Mouse (Mus musculus) kidney, adult 8-10 months (tissue): ENCODE results near the gene Fam129b.
A peak's percentile ranks its signal among the peaks of the same experiment; 100 is the strongest.

ENCODE experiments used
- DNase-seq, 2 experiments: peaks; one replicate each; pipeline ENCODE4 v3.0.0; 2022

Gene Fam129b

GRCm38 (mm10) chr2:32894097-32894496, 18.2 kb downstream of the Fam129b start:
- DNase-seq = no peak

- DNase-seq = peak; percentile 52 to 70
Observed at GRCm38 (mm10) chr2:32895606-32896106, 19.7 kb downstream of the Fam129b start.

- no peak for DNase-seq
Observed at GRCm38 (mm10) chr2:32896507-32897147, 20.7 kb downstream of the Fam129b start.

- DNase-seq = no peak
Observed at GRCm38 (mm10) chr2:32898983-32899382, 23.1 kb downstream of the Fam129b start.

- DNase-seq = no peak
Observed at GRCm38 (mm10) chr2:32902126-32902525, 26.2 kb downstream of the Fam129b start.

- DNase-seq = no peak
Observed at GRCm38 (mm10) chr2:32903470-32903869, 27.6 kb downstream of the Fam129b start.

GRCm38 (mm10) chr2:32904637-32905036, 28.7 kb downstream of the Fam129b start:
- no peak for DNase-seq

GRCm38 (mm10) chr2:32905297-32905696, 29.4 kb downstream of the Fam129b start:
- no peak for DNase-seq

GRCm38 (mm10) chr2:32907442-32907841, 31.5 kb downstream of the Fam129b start:
- DNase-seq = no peak

- peak; percentile 43 to 62 for DNase-seq
Observed at GRCm38 (mm10) chr2:32908272-32908671, 32.4 kb downstream of the Fam129b start.

GRCm38 (mm10) chr2:32908796-32909195, 32.9 kb downstream of the Fam129b start:
- DNase-seq = no peak

- no peak for DNase-seq
Observed at GRCm38 (mm10) chr2:32911639-32912182, 35.8 kb downstream of the Fam129b start.

GRCm38 (mm10) chr2:32912210-32912804, 36.4 kb downstream of the Fam129b start:
- peak; percentile 63 to 85 for DNase-seq

- no peak for DNase-seq
Observed at GRCm38 (mm10) chr2:32914362-32914761, 38.4 kb downstream of the Fam129b start.

- DNase-seq = peak; percentile 49 to 59
Observed at GRCm38 (mm10) chr2:32914896-32915295, 39.0 kb downstream of the Fam129b start.

GRCm38 (mm10) chr2:32917526-32917925, 41.6 kb downstream of the Fam129b start:
- DNase-seq = no peak

- DNase-seq = no peak
Observed at GRCm38 (mm10) chr2:32918391-32918790, 42.5 kb downstream of the Fam129b start.

- DNase-seq = no peak
Observed at GRCm38 (mm10) chr2:32921235-32921634, 45.3 kb downstream of the Fam129b start.

- no peak for DNase-seq
Observed at GRCm38 (mm10) chr2:32921801-32922380, 46.0 kb downstream of the Fam129b start.

- DNase-seq = no peak
Observed at GRCm38 (mm10) chr2:32922564-32922963, 46.6 kb downstream of the Fam129b start.

GRCm38 (mm10) chr2:32923551-32924250, 47.8 kb downstream of the Fam129b start:
- no peak for DNase-seq

- DNase-seq = no peak
Observed at GRCm38 (mm10) chr2:32924306-32924844, 48.5 kb downstream of the Fam129b start.
